Mouse (Mus musculus) CH12.LX (cell line): Measurements from ENCODE around the gene Reps1. TPM values are rescaled to one million over a fixed set of nuclear protein-coding genes. Genes with fewer than 3 reads are reported as not detected.

Experiments used
- DNase-seq: peaks from one replicate; pipeline ENCODE4 v3.0.0-alpha.2; 2013; ENCODE audit errors: extremely low read depth
- H3K27ac ChIP-seq: 2 replicates; pipeline ENCODE4 v1.5.1; 2012; ENCODE audit warnings: low read depth, mild to moderate bottlenecking, control low read depth, moderate library complexity; ENCODE audit not compliant: insufficient read depth
- H3K27me3 ChIP-seq: replicated peaks from 2 replicates; pipeline ENCODE3; 2012; ENCODE audit warnings: inconsistent platforms
- H3K36me3 ChIP-seq, 2 experiments: replicated peaks in 1 of 2; 2 replicates each; pipeline versions ENCODE3 to v1.6.1; 2012; ENCODE audit warnings: inconsistent platforms in 1 of 2, low read length in 1 of 2, mild to moderate bottlenecking in 1 of 2, mixed read lengths in 1 of 2, moderate library complexity in 1 of 2; ENCODE audit not compliant: control insufficient read depth in 1 of 2, insufficient read depth in 1 of 2
- H3K4me1 ChIP-seq, 2 experiments: 2 replicates each; pipeline ENCODE4 v1.6.1; 2012; ENCODE audit warnings: inconsistent platforms in 1 of 2, moderate library complexity in 1 of 2; ENCODE audit not compliant: insufficient read depth in 2 of 2, control insufficient read depth in 1 of 2
- H3K4me2 ChIP-seq: 2 replicates; pipeline ENCODE4 v1.6.1; 2012; ENCODE audit warnings: low read depth, mild to moderate bottlenecking, control low read depth; ENCODE audit not compliant: poor library complexity, insufficient read depth, severe bottlenecking
- H3K4me3 ChIP-seq, 3 experiments: fragments of 150-350 bp in 1 of 3; sonication (generic) in 1 of 3; replicated peaks in 1 of 3; 2 replicates each; pipeline versions ENCODE3 to v1.5.1; 2011 to 2012; ENCODE audit warnings: low read depth in 2 of 3, low read length in 2 of 3, mild to moderate bottlenecking in 2 of 3, moderate library complexity in 2 of 3, control low read depth in 1 of 3, improper control_type of control experiment in 1 of 3, inconsistent platforms in 1 of 3, mixed read lengths in 1 of 3; ENCODE audit not compliant: poor library complexity in 1 of 3
- H3K79me2 ChIP-seq: replicated peaks from 2 replicates; pipeline ENCODE4 v1.6.1; 2012; ENCODE audit warnings: mild to moderate bottlenecking, moderate library complexity; ENCODE audit not compliant: control insufficient read depth, poor library complexity, insufficient read depth, severe bottlenecking; ENCODE audit errors: extremely low read depth
- H3K9ac ChIP-seq: 2 replicates; pipeline ENCODE4 v1.6.1; 2012; ENCODE audit warnings: low read depth, mild to moderate bottlenecking, control low read depth, moderate library complexity; ENCODE audit not compliant: insufficient read depth
- H3K9me3 ChIP-seq: replicated peaks from 2 replicates; pipeline ENCODE3; 2012; ENCODE audit warnings: low read length, inconsistent platforms, mixed read lengths
- CTCF ChIP-seq, 2 experiments: IDR thresholded peaks in 1 of 2; conservative IDR thresholded peaks in 1 of 2; 2 replicates each; pipeline ENCODE4 v1.5.1; 2011 to 2012; ENCODE audit warnings: low read depth in 2 of 2, low read length in 2 of 2, improper control_type of control experiment in 1 of 2, inconsistent platforms in 1 of 2, mild to moderate bottlenecking in 1 of 2, moderate library complexity in 1 of 2
- EP300 ChIP-seq: IDR thresholded peaks from 2 replicates; pipeline ENCODE4 v1.6.1; 2011; ENCODE audit warnings: low read length, improper control_type of control experiment
- ETS1 ChIP-seq: conservative IDR thresholded peaks from 2 replicates; pipeline ENCODE4 v1.6.1; 2012; ENCODE audit warnings: low read depth, mild to moderate bottlenecking, inconsistent platforms, low read length, improper control_type of control experiment, moderate library complexity
- GABPA ChIP-seq: IDR thresholded peaks from 2 replicates; pipeline ENCODE4 v1.6.1; 2012; ENCODE audit warnings: low read depth, low read length, improper control_type of control experiment, inconsistent platforms; ENCODE audit not compliant: insufficient replicate concordance
- MAFK ChIP-seq: IDR thresholded peaks from 2 replicates; pipeline ENCODE4 v1.6.1; 2011; ENCODE audit warnings: low read length, improper control_type of control experiment; ENCODE audit not compliant: insufficient replicate concordance
- MAZ ChIP-seq: IDR thresholded peaks from 2 replicates; pipeline ENCODE4 v1.6.1; 2012; ENCODE audit warnings: low read depth, mild to moderate bottlenecking, inconsistent platforms, low read length, improper control_type of control experiment, moderate library complexity
- MEF2A ChIP-seq: IDR thresholded peaks from 2 replicates; pipeline ENCODE4 v1.6.1; 2014; ENCODE audit warnings: low read depth, mild to moderate bottlenecking, inconsistent platforms, low read length, improper control_type of control experiment, borderline replicate concordance
- MXI1 ChIP-seq: IDR thresholded peaks from 2 replicates; pipeline ENCODE4 v1.6.1; 2011; ENCODE audit warnings: mild to moderate bottlenecking, low read depth, low read length, improper control_type of control experiment
- NELFE ChIP-seq: IDR thresholded peaks from 2 replicates; pipeline ENCODE4 v1.6.1; 2011; ENCODE audit warnings: low read depth, low read length, improper control_type of control experiment
- POLR2AphosphoS2 ChIP-seq: IDR thresholded peaks from 2 replicates; pipeline ENCODE4 v1.6.1; 2011; ENCODE audit warnings: low read depth, low read length, improper control_type of control experiment
- TBP ChIP-seq: conservative IDR thresholded peaks from 2 replicates; pipeline ENCODE4 v1.6.1; 2011; ENCODE audit warnings: low read depth, low read length, improper control_type of control experiment
- USF1 ChIP-seq: IDR thresholded peaks from 2 replicates; pipeline ENCODE4 v1.6.1; 2014; ENCODE audit warnings: low read depth, mild to moderate bottlenecking, inconsistent platforms, low read length, improper control_type of control experiment
- ZNF384 ChIP-seq: IDR thresholded peaks from 2 replicates; pipeline ENCODE4 v1.6.1; 2012; ENCODE audit warnings: low read depth, low read length, improper control_type of control experiment, inconsistent platforms
- dilution Hi-C: fragments of 300-500 bp; cut with MboI; formaldehyde crosslinking; loops from 2 replicates; pipeline ENCODE4 v1.14.3; 2020; ENCODE audit warnings: low sequenced_read_pairs; ENCODE audit not compliant: extremely low pct_unique_long_range_greater_than_20kb, extremely low pct_ligation_motif_present
- in situ Hi-C: fragments of 300-500 bp; cut with MboI; formaldehyde crosslinking; loops from 3 replicates; pipeline ENCODE4 v1.14.3; 2019; ENCODE audit warnings: low sequenced_read_pairs, low pct_ligation_motif_present, low pct_unique_long_range_greater_than_20kb, mixed read lengths
- polyA plus RNA-seq: library from polyadenylated mRNA; unstranded; fragments of >175 nt; gene quantifications from 2 replicates; pipeline ENCODE4 v1.2.1, GENCODE M21; 2012; ENCODE audit warnings: low read depth; ENCODE audit not compliant: insufficient read length
- total RNA-seq, 2 experiments: library from RNA; depleted of rRNA; stranded (reverse); fragments of 300-350 nt in 1 of 2; fragments of >200 nt in 1 of 2; gene quantifications; 2 replicates each; pipeline ENCODE4 v1.2.3; 2012 to 2014

Gene Reps1
- total and polyA plus RNA-seq, 3 experiments: 34.4 to 61.5 (median 37.9) TPM

DNA sequence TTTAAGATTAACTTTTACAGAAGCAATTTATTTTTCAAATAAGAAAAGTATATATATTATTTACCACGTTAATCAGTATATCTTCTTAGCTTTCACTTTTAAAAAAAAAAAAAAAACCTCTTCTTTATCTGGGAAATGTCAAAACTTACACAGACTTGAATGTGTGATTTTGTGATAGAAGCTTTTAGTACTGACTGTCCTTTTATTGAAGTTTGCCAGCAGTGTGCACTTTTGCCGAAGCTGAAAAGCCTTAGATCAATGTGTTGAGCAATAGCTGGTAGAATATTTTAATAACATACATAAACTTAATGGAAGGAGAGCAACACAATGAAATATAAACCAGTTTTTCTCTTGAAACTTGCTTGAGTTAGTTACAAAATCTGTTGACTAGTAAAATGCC is 5.1 kb downstream of the Reps1 start:
- TF ChIP-seq TBP (no peak), MXI1 (no peak), POLR2AphosphoS2 (no peak), GABPA (no peak), MAZ (no peak), NELFE (no peak), USF1 (no peak)
- TF ChIP-seq, all 38 proteins: peak for 0
- Histone ChIP-seq H3K27me3 (no peaks in the 10 kb centered on the region), H3K36me3 (peaks cover 0 to 20% of the 10 kb centered on the region in 2 experiments), H3K9ac (no peak overlapping the region), H3K4me3 (no peak overlapping the region), H3K4me1 (peaks cover 7 to 41% of the 10 kb centered on the region in 2 experiments), H3K9me3 (no peaks in the 10 kb centered on the region), H3K27ac (no peak overlapping the region), H3K4me2 (no peak overlapping the region), H3K79me2 (peaks cover 61% of the 10 kb centered on the region)
- dilution Hi-C loops: no loop called here
- no peak for DNase-seq
- in situ Hi-C loops: no loop called here

DNA sequence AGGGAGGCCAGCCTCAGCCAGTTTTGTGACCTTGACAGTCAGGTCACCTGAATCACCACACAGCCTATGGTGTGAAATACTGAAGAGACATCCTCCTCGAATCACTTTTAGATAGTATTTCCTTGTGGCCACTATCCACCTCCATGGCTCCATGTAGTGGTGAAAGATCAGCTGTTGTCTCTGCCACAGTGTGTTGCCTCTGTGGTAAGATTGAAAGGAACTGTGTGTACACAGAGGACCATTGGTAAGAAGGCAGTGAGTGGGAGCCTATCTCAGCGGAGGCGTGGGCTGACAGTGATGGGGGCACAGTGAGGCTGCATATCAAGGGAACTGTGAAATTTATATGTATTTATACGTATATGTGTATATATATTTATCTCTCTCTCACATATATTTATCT is 5.9 kb downstream of the Reps1 start:
- Histone ChIP-seq H3K27ac (no peak overlapping the region), H3K4me1 (peaks cover 7 to 41% of the 10 kb centered on the region in 2 experiments), H3K4me3 (no peak overlapping the region), H3K79me2 (peaks cover 61% of the 10 kb centered on the region), H3K9ac (no peak overlapping the region), H3K27me3 (no peaks in the 10 kb centered on the region), H3K4me2 (no peak overlapping the region), H3K36me3 (peaks cover 0 to 26% of the 10 kb centered on the region in 2 experiments), H3K9me3 (no peaks in the 10 kb centered on the region)
- no peak for DNase-seq
- dilution Hi-C loops: no loop called here
- in situ Hi-C loops: no loop called here
- TF ChIP-seq MAFK (no peak), ETS1 (no peak), MAZ (no peak), GABPA (no peak), CTCF (conservative IDR thresholded peaks at IDR 0.05 in 1 of 2, IDR thresholded peaks at IDR 0.05 in 1 of 2; ENCODE audit: low read depth in 2 of 2, low read length in 2 of 2) (no peak), ZNF384 (no peak), EP300 (no peak)

DNA sequence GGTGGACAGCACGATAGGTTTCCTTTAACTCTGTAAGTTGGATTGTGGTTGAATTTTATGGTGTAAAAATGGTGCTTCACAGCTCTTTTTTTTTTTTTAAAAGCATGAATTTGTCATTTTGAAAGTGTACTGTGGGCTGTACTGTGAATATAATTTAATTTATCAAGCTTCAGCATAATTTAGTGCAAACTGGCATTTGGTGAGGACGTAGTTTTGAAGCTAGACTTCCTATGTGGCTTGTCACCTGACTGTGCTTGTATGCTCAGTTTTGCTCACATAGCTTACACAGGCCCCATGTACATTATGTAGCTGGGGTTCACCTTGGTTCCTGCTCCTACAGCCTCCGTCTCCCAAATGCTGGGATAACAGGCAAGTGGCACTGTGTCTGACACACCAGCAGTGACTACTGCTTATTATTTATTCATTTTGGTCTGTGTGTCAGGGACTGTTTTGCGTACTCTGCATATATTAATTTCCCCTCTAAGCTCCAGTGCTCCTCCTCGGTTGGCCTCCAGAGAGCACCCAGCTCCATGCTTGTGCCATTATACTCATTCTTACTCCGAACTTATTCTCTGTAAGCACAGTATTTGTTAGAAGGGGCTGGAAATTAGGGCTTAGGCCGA is 9.1 kb downstream of the Reps1 start:
- H3K27ac ChIP-seq: no peak overlapping the region

More for the DNA sequence above, 9.1 kb downstream of the Reps1 start:
- TF ChIP-seq MEF2A (no peak), USF1 (no peak)
- TF ChIP-seq, all 38 proteins: peak for 0
- dilution Hi-C loops (no loop called here), in situ Hi-C loops (no loop called here)
- Histone ChIP-seq H3K79me2 (peaks cover 43% of the 10 kb centered on the region), H3K36me3 (peaks cover 0 to 25% of the 10 kb centered on the region in 2 experiments), H3K4me3 (no peak overlapping the region), H3K9ac (no peak overlapping the region), H3K4me2 (no peak overlapping the region), H3K9me3 (no peaks in the 10 kb centered on the region), H3K27me3 (no peaks in the 10 kb centered on the region), H3K4me1 (peaks cover under 1 to 26% of the 10 kb centered on the region in 2 experiments)
- DNase-seq: no peak
